Mouse (Mus musculus) limb, embryonic 12.5 days (tissue): ENCODE measurements around the gene Hoxd13. TPM values are rescaled to one million over a fixed set of nuclear protein-coding genes. Genes with fewer than 3 reads are reported as not detected.
A peak's percentile ranks its signal among the peaks of the same experiment; 100 is the strongest.

Experiments
- ATAC-seq: fragments of 200-750 bp; cut with Nextera tagmentation; 2 replicates; pipeline ENCODE4 v1.8.0; 2017; ENCODE audit warnings: low read depth, moderate TSS enrichment; ENCODE audit not compliant: insufficient number of reproducible peaks, insufficient read depth, low FRiP score, low TSS enrichment
- H3K27ac ChIP-seq: fragments of 300-500 bp; sonication (generic); 2 replicates; pipeline ENCODE4 v1.5.1; 2016; ENCODE audit warnings: mild to moderate bottlenecking, moderate library complexity
- H3K27me3 ChIP-seq: fragments of 300-500 bp; sonication (generic); 2 replicates; pipeline ENCODE4 v1.6.1; 2016; ENCODE audit warnings: mild to moderate bottlenecking, moderate library complexity
- H3K36me3 ChIP-seq: fragments of 300-500 bp; sonication (generic); 2 replicates; pipeline ENCODE4 v1.6.1; 2016; ENCODE audit warnings: mild to moderate bottlenecking, moderate library complexity
- H3K4me1 ChIP-seq: fragments of 300-500 bp; sonication (generic); replicated peaks from 2 replicates; pipeline ENCODE4 v1.6.1; 2016
- H3K4me2 ChIP-seq: fragments of 300-500 bp; sonication (generic); 2 replicates; pipeline ENCODE4 v1.6.1; 2016; ENCODE audit warnings: mild to moderate bottlenecking, moderate library complexity
- H3K4me3 ChIP-seq: fragments of 300-500 bp; sonication (generic); replicated peaks from 2 replicates; pipeline ENCODE4 v1.5.1; 2016; ENCODE audit warnings: mild to moderate bottlenecking
- H3K9ac ChIP-seq: fragments of 300-500 bp; sonication (generic); replicated peaks from 2 replicates; pipeline ENCODE4 v1.6.1; 2016; ENCODE audit warnings: mild to moderate bottlenecking, moderate library complexity
- H3K9me3 ChIP-seq: fragments of 300-500 bp; sonication (generic); 2 replicates; pipeline ENCODE4 v1.6.1; 2016; ENCODE audit warnings: mild to moderate bottlenecking, moderate library complexity
- WGBS: fragments of 180-500 bp; shearing (Covaris S2); methylation state at CpG from one replicate; pipeline ENCODE4 v1.1.7; 2016; 5-methylcytosine and 5-hydroxymethylcytosine counted together
- polyA plus RNA-seq: library from polyadenylated mRNA; unstranded; fragments of >200 nt; fragmentation: Nextera tagmentation; extraction: Ambion mirVana; gene quantifications from 2 replicates; pipeline ENCODE4 v1.2.1, GENCODE M21; 2016

Gene Hoxd13
- polyA plus RNA-seq, 1 experiment from 2014 or later = 88.0 TPM

GRCm38 (mm10) chr2:74663291-74663925, 4.7 kb upstream of the Hoxd13 start:
- peaks cover 75% of the 10 kb centered on the region for H3K27me3 ChIP-seq

GRCm38 (mm10) chr2:74666411-74666810, 1.7 kb upstream of the Hoxd13 start:
- Histone ChIP-seq H3K4me1 (peaks cover 27% of the 10 kb centered on the region), H3K9me3 (no peaks in the 10 kb centered on the region), H3K9ac (peak overlapping the region; percentile 99), H3K27ac (peak overlapping the region; percentile 85), H3K4me2 (peak overlapping the region; percentile 74), H3K27me3 (peaks cover 69% of the 10 kb centered on the region), H3K4me3 (peak overlapping the region; percentile 90), H3K36me3 (no peaks in the 10 kb centered on the region)
- ATAC-seq = no peak
- WGBS = 3% methylated on average over 7 of the region's 7 CpGs

More at GRCm38 (mm10) chr2:74663291-74663925, 4.7 kb upstream of the Hoxd13 start:
- H3K4me3 ChIP-seq = peak overlapping the region; percentile 29
- no peak for ATAC-seq
- H3K9ac ChIP-seq = peak overlapping the region; percentile 56
- peaks cover 31% of the 10 kb centered on the region for H3K4me1 ChIP-seq
- 1% methylated on average over 18 of the region's 18 CpGs for WGBS
- H3K36me3 ChIP-seq = no peaks in the 10 kb centered on the region
- H3K9me3 ChIP-seq = no peaks in the 10 kb centered on the region
- peak overlapping the region; percentile 85 for H3K27ac ChIP-seq
- peak overlapping the region; percentile 74 for H3K4me2 ChIP-seq

DNA sequence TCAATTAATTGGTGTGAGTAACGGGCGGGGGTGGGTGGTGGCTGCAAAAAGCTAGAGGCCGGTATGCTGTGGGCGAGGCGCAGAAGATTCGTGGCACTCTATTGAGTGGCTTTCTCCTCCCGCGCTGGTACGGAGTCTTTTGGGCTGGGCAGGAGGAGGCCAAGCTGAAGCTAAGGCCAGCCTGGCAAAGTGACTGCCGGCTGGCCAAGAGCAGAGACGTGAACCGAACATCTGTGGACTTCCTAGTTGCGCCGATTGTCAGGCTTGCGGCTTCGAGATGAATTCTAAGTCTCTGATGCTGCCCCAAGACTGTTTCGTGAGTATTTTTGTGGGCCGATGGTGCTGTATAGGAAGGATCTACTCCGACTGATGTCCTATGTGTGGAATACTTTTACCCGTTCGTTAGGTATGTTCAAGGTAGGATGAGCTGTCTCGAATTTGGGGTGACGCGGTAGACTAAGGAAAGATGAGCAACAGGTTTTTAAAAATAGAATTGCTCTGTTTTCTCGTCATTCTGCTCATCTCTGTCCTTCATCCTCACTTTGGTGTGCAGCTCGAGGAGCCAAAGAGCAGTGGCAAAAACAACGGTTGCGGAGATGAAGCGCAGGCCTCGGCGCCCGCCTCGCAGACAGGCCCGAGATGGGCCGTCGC, 794 bp upstream of the Hoxd13 start:
- Histone ChIP-seq H3K4me1 (peaks cover 22% of the 10 kb centered on the region), H3K36me3 (no peaks in the 10 kb centered on the region), H3K27me3 (peaks cover 64% of the 10 kb centered on the region), H3K27ac (peak overlapping the region; percentile 95), H3K4me3 (peak overlapping the region; percentile 90), H3K9ac (peak overlapping the region; percentile 99), H3K4me2 (peak overlapping the region; percentile 74), H3K9me3 (no peaks in the 10 kb centered on the region)
- no peak for ATAC-seq
- under 1% methylated on average over 36 of the region's 36 CpGs for WGBS

DNA sequence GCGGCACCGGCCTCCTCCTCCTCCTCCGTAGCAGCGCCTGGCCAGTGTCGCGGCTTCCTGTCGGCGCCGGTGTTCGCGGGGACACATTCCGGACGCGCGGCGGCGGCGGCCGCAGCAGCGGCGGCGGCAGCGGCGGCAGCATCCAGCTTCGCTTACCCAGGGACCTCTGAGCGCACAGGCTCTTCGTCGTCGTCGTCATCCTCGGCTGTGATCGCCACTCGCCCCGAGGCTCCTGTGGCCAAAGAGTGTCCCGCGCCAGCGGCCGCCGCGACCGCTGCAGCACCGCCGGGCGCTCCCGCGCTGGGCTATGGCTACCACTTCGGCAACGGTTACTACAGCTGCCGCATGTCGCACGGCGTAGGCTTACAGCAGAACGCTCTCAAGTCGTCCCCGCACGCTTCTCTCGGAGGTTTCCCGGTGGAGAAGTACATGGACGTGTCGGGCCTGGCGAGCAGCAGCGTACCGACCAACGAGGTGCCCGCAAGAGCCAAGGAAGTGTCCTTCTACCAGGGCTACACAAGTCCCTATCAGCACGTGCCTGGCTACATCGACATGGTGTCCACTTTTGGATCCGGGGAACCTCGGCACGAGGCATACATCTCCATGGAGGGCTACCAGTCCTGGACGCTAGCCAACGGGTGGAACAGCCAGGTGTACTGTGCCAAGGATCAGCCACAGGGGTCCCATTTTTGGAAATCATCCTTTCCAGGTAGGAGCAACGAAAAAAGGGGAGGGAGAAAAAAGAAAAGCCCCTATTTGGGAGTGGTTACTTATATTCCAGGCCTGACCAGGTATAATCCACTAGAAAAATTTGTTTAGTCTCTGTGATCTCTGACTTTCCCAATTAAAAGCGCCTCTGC, 490 bp downstream of the Hoxd13 start:
- H3K9me3 ChIP-seq = no peaks in the 10 kb centered on the region
- under 1% methylated on average over 72 of the region's 74 CpGs for WGBS
- peak overlapping the region; percentile 95 for H3K27ac ChIP-seq
- peak overlapping the region; percentile 99 for H3K9ac ChIP-seq
- H3K4me3 ChIP-seq = peak overlapping the region; percentile 90
- H3K27me3 ChIP-seq = peaks cover 69% of the 10 kb centered on the region
- H3K36me3 ChIP-seq = no peaks in the 10 kb centered on the region
- H3K4me2 ChIP-seq = peak overlapping the region; percentile 74
- ATAC-seq = no peak
- peaks cover 21% of the 10 kb centered on the region for H3K4me1 ChIP-seq

GRCm38 (mm10) chr2:74669230-74669578, 1.1 kb downstream of the Hoxd13 start:
- ATAC-seq = no peak
- Histone ChIP-seq H3K9ac (peak overlapping the region; percentile 99), H3K4me1 (peaks cover 27% of the 10 kb centered on the region), H3K27me3 (peaks cover 69% of the 10 kb centered on the region), H3K9me3 (no peaks in the 10 kb centered on the region), H3K36me3 (no peaks in the 10 kb centered on the region), H3K4me3 (peak overlapping the region; percentile 90), H3K27ac (peak overlapping the region; percentile 95), H3K4me2 (peak overlapping the region; percentile 74)
- WGBS = 0% methylated on average over 3 of the region's 3 CpGs

GRCm38 (mm10) chr2:74669650-74670235, 1.6 kb downstream of the Hoxd13 start:
- peak overlapping the region; percentile 95 for H3K27ac ChIP-seq
- H3K9me3 ChIP-seq = no peaks in the 10 kb centered on the region
- peak overlapping the region; percentile 99 for H3K9ac ChIP-seq
- peaks cover 69% of the 10 kb centered on the region for H3K27me3 ChIP-seq
- H3K4me1 ChIP-seq = peaks cover 28% of the 10 kb centered on the region
- peak overlapping the region; percentile 74 for H3K4me2 ChIP-seq
- H3K36me3 ChIP-seq = no peaks in the 10 kb centered on the region
- peak overlapping the region; percentile 90 for H3K4me3 ChIP-seq
- no peak for ATAC-seq
- WGBS = 1% methylated on average over 14 of the region's 14 CpGs

- ATAC-seq = no peak
Measured at GRCm38 (mm10) chr2:74670632-74671188, 2.6 kb downstream of the Hoxd13 start.

GRCm38 (mm10) chr2:74671847-74672246, 3.7 kb downstream of the Hoxd13 start:
- WGBS = 8% methylated on average over 5 of the region's 5 CpGs
- Histone ChIP-seq H3K4me3 (peak overlapping the region; percentile 90), H3K9me3 (no peaks in the 10 kb centered on the region), H3K4me2 (peak overlapping the region; percentile 74), H3K27ac (peak overlapping the region; percentile 99), H3K27me3 (peaks cover 76% of the 10 kb centered on the region), H3K4me1 (peaks cover 42% of the 10 kb centered on the region), H3K9ac (peak overlapping the region; percentile 99), H3K36me3 (no peaks in the 10 kb centered on the region)
- ATAC-seq = no peak

More at GRCm38 (mm10) chr2:74670632-74671188, 2.6 kb downstream of the Hoxd13 start:
- Histone ChIP-seq H3K27me3 (peaks cover 73% of the 10 kb centered on the region), H3K4me1 (peaks cover 34% of the 10 kb centered on the region), H3K36me3 (no peaks in the 10 kb centered on the region), H3K9ac (peak overlapping the region; percentile 99), H3K9me3 (no peaks in the 10 kb centered on the region), H3K27ac (peak overlapping the region; percentile 66), H3K4me2 (peak overlapping the region; percentile 74), H3K4me3 (peak overlapping the region; percentile 90)
- WGBS = 4% methylated on average over 3 of the region's 3 CpGs

DNA sequence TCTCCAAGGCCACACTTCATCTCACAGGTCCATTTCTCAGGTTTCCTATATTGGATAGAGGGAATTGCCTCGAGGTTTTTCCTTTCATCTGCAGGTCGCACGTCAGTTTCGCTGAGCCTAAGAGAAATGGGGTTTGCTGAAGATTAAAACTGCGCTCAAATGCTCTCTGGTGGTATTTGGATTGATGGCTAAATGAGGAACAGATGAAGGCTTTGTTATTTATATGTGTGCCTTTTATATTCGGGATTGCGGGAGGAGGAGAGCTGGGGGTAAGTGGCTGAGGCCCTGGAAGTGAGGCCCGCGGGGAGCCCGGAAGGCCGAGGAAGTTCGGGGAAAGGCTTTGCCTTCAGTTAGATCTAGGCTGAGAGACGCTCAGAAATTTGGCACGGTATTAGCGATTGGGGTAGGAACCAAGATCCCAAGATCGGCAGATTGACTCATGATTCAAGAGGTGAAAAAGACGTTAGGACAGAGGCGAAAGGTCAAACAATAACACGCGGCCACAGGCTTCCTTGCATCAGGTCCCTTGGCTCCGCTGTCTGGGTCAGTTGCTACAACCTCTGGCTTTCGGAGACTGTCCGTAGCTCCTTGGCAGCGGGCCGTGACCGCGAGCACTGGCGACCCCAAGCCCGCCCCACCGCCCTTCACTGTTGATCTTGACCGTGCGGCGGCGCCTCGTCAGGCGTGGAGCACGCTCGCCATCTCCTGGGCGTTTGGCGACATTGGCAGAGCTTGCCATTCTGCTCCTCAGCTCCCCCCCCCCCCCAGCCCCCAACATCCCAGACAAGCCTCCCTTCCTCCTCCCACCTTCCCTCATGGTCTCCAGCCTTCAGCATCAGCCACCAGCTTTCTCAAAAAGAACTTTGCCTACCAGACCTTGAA, 4.6 kb downstream of the Hoxd13 start:
- Histone ChIP-seq H3K27ac (peak overlapping the region; percentile 99), H3K9me3 (no peaks in the 10 kb centered on the region), H3K4me2 (peak overlapping the region; percentile 74), H3K27me3 (peaks cover 75% of the 10 kb centered on the region), H3K36me3 (no peaks in the 10 kb centered on the region), H3K4me1 (peaks cover 42% of the 10 kb centered on the region), H3K9ac (peak overlapping the region; percentile 99), H3K4me3 (peak overlapping the region; percentile 90)
- under 1% methylated on average over 40 of the region's 40 CpGs for WGBS
- peak; percentile 44 for ATAC-seq
